Mouse (Mus musculus): ENCODE measurements around the gene Btbd8.

Gene Btbd8

GRCm38 (mm10) chr5:107449620-107450019 lies 11.8 kb downstream of the Btbd8 start:
- no peak for DNase-seq (ENCODE audit: low spot score in 2 of 2)

- DNase-seq (ENCODE audit: low spot score in 2 of 2), result no peak
Observed at GRCm38 (mm10) chr5:107450299-107450698, 12.5 kb downstream of the Btbd8 start.

DNA sequence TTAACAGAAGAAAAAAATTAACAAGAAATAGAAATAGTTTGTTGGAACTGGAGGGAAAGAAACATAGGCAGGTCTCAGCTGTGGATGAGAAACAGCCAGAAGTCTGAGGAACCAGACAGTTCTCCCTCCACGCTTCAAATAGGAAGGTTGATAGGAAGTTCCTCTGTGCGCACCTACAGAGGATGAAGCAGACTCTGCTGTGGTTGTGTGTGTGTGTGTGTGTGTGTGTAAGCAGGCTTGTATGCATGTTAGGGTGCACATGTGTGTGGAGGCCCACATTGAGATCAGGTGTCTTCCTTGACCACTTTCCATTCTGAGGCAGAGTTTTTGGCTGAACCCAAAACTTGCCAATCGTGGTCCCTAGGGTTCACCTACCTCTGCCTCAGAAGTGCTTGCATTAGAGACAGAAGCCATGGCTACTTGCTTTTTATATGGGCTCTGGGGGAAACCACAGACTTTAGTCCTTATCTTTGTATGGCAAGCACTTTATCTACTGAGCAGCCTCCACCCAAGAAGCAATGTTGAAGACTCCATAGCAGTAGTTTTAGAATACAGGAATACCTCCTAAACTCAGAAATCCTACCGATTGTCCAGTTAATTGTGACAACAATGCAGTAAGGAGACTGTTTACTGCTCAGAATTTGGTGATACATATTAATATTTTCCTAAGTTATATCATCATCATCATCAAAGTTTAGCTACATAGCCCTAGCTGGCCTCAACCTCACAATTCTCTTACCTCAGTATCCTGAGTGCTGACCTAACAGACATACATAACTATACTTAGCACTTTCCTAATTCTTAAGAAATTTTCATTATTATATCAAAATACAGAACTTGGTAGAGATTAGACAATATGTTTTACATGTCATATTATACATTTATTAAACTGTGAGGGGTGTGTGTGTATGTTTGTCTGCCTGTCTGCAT lies 24.6 kb downstream of the Btbd8 start:
- DNase-seq (ENCODE audit: low spot score in 2 of 2), result no peak

DNA sequence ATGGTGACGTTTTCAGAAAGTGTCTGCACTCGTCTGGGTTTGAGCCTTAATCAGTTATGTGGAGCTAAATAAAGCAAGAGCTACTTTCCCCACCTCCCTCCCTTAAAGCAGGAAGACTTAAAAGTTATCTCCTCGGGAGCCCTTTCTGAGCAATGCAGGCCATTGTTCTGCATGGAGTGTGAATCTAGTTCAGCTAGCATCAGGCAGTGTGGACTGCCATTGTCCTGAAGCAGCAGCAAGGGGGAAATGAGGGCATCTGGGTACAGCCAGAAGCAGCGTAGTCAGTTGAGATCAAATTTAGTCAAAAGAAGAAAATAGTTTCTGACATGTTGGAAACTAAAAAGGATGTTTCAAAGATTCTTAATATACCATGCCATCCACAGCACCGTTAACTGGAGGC lies 28.7 kb downstream of the Btbd8 start:
- no peak for DNase-seq (ENCODE audit: low spot score in 2 of 2)

DNA sequence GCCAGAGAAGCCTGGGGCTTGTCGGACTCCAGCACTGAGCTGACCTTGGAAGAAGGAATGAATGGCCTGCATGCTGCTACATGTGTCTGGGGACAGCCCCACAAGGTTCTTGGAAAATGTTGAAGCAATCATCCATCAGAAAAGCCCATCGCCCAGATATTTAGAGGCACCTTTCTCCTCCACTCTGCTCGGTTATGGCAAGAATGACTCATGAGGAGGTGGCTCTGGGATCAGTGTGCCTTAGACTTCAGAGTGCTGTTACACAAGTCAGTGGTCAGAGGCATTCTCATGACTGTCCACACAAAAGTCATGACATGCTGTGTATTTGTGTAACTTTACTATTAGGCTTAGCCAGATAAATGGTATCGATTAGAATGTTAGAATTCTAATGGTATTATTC lies 29.3 kb downstream of the Btbd8 start:
- DNase-seq (ENCODE audit: low spot score in 2 of 2), result no peak

DNA sequence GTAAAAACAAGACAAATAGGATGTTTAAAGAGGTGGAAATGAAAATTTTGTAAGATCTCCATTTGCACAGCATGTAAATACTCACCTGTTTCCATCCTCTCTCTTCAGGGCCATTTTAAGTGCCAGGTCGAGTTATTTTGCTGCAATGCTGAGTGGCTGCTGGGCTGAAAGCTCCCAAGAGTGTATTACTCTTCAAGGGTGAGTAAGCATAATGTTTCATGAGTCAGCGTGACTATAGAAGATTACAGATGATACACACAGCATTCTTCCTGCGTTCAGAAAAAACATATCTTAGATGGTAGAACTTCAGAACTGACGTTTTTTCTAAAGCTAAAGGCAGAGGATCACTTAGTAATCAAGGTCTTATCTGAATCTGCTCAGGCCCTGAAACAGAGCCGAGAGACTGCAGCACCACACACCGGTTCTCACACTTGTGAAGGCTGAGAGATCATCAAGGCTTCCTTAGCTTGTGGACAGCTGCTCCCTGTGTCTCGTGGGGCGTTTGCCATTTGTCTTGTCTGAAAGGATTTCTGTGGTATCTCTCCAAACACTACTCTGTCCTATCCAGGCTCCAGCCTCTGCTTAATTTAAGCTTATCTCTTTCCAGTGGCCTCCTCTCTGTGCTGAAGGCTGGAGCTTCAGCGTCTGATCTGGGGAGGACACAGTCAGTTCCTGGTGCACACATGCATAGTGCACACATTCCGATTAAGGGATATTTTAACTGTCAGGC lies 33.0 kb downstream of the Btbd8 start:
- DNase-seq (ENCODE audit: low spot score in 2 of 2), result no peak

DNA sequence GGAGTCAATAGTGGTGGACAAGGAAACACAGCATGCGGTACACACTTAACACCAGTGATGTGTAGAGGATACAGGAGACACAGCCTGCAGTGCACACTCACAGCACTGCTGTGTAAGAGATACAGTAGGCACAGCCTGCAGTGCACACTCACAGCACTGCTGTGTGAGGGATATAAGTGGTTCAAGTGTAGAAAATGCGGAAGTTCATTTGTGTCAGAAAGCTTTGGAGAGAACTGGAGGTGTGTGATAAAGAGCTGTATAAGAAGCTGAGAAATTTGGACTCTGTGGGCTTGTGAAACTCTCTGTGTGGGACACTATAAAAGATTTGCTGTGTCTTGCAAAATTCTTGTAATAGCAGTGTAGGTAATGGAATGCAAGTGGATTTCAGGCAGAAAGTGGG lies 42.4 kb downstream of the Btbd8 start:
- DNase-seq (ENCODE audit: low spot score in 2 of 2), result no peak

- DNase-seq (ENCODE audit: low spot score in 2 of 2), result no peak
Observed at GRCm38 (mm10) chr5:107488996-107489395, 51.2 kb downstream of the Btbd8 start.

- no peak for DNase-seq (ENCODE audit: low spot score in 2 of 2)
Observed at GRCm38 (mm10) chr5:107491036-107491435, 53.2 kb downstream of the Btbd8 start.

DNA sequence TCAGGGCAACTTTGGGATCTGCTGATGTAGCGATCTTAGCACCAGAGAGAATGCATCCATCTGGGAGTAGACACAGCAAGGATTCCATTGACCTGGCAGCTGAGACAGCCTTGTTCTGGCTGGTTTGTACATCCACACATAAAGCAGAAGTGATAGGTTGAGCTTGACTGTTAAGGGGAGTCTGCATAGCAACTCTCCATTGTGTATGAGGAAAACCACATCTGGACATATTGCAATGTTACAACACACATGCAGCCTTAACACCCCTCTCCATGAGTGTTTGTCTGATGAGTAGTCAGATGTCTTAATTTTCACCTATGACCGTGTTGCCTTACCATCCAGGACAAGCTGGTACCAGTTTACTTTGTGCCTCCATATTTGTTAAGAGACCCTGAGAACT lies 54.7 kb downstream of the Btbd8 start:
- no peak for DNase-seq (ENCODE audit: low spot score in 2 of 2)

GRCm38 (mm10) chr5:107494759-107495158 lies 57.0 kb downstream of the Btbd8 start:
- DNase-seq (ENCODE audit: low spot score in 2 of 2), result no peak

GRCm38 (mm10) chr5:107496047-107496446 lies 58.2 kb downstream of the Btbd8 start:
- no peak for DNase-seq (ENCODE audit: low spot score in 2 of 2)

GRCm38 (mm10) chr5:107497519-107498501 lies 60.0 kb downstream of the Btbd8 start:
- peak; percentile 59 to 77 for DNase-seq (ENCODE audit: low spot score in 2 of 2)

GRCm38 (mm10) chr5:107498806-107499310 lies 61.1 kb downstream of the Btbd8 start:
- DNase-seq (ENCODE audit: low spot score in 2 of 2), result no peak

DNA sequence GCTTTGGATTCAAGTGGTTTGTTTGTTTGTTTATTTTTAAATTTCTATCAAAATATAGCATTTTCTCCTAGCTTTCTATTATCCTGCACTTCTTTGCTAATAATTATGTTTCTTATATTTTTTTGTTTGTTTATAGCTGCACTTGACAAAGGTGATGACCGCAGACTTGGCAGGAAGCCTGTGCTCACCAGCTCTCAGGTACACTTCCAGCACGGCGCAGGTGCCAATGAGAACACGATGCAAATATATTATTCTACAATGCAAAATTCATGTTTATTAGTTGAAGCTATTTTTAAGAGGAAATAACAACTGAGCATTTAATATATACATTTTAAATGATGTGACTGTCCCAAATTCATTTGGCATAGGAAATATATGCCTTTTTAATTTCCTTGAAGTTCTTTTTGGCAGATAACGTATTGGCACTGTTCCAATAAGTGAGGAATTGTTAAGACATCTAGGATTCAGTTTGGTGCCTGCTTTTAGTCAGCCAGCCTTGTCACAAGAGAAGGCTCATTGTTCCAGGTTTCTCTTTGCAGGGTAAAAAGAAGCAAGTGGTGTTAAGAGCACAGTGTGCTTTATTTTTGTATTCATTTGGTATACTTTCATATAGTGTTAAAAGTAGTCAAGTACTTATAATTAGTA lies 62.2 kb downstream of the Btbd8 start:
- no peak for DNase-seq (ENCODE audit: low spot score in 2 of 2)

DNA sequence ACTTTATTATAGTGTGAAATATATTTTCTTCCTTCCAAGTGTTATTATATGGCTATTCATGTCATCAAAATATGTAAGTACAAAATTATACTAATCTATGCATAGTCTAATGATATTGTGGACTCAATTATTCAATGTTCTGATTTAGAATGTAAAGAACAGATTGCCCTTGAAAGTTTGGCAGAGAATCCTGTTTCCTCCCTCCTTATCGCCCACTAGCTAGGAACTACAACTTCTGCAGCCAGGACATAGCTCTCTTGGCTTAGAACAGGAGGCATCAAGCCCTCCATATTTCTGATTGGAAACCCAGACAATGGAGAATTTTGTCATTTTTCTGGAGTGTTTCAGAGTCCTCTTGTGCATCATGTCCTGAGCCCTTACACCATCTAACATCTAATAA lies 62.9 kb downstream of the Btbd8 start:
- DNase-seq (ENCODE audit: low spot score in 2 of 2), result no peak

- no peak for DNase-seq (ENCODE audit: low spot score in 2 of 2)
Observed at GRCm38 (mm10) chr5:107507321-107507720, 69.5 kb downstream of the Btbd8 start, which contains the start of gene Gm42669. TSS of gene Gm42669 (plus strand) at chr5:107507621.

GRCm38 (mm10) chr5:107510503-107510902 lies 72.7 kb downstream of the Btbd8 start:
- no peak for DNase-seq (ENCODE audit: low spot score in 2 of 2)

DNA sequence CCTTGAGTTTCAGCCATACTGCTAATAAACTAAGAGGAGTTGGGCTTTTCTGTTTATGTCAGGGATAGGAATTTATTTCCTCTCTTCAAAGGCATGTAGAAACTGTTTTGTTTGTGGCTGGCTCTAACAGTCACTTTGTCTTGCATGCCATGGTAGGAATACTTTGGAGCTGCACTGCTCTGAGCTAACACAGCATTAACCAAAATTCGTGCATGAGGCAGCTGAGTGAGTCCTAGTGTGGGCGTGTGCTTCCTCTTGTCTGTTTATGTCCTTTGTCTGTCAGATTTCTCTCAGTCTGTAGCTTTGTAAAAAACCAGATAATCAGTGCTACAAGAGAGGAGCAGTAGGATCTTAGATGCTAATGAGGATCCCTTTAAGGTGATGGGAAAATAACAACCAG lies 73.5 kb downstream of the Btbd8 start:
- no peak for DNase-seq (ENCODE audit: low spot score in 2 of 2)

GRCm38 (mm10) chr5:107513583-107513982 lies 75.8 kb downstream of the Btbd8 start:
- no peak for DNase-seq (ENCODE audit: low spot score in 2 of 2)

DNA sequence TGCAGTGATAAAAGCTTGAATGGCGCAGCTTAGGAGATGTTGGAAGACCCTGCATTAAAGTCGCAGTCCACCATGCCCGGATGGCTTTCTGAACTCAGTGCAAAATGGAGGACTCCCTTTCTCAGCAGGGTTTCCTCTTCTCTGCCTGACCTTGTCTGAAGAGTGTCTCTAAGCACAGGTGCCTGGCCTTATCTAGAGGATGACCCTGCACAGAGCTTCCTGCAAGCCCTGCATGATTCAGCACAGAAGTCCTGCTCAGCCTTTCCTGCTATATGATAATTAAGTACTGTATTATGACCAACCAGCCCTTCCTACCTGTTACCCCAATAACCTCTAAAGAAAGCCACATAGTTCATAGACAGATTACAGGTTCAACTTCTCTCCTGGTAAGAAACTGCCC lies 77.7 kb downstream of the Btbd8 start:
- no peak for DNase-seq (ENCODE audit: low spot score in 2 of 2)

All from frontal cortex, postnatal 10 days (tissue).